Mouse (Mus musculus) heart, embryonic 10.5 days (tissue): Measurements from ENCODE around the gene Lime1. TPM values are rescaled to one million over a fixed set of nuclear protein-coding genes. Genes with fewer than 3 reads are reported as not detected.

Source experiments
- DNase-seq: peaks from one replicate; pipeline ENCODE4 v3.0.0-alpha.2; 2017; ENCODE audit warnings: low spot score
- H3K27ac ChIP-seq: fragments of 300-500 bp; sonication (generic); 2 replicates; pipeline ENCODE4 v1.5.1; 2016; ENCODE audit warnings: mild to moderate bottlenecking
- H3K27me3 ChIP-seq: fragments of 300-500 bp; sonication (generic); 2 replicates; pipeline ENCODE4 v1.6.1; 2016; ENCODE audit warnings: mild to moderate bottlenecking; ENCODE audit not compliant: poor library complexity, insufficient read depth, severe bottlenecking
- H3K36me3 ChIP-seq: fragments of 300-500 bp; sonication (generic); 2 replicates; pipeline ENCODE4 v1.6.1; 2016; ENCODE audit warnings: mild to moderate bottlenecking, moderate library complexity
- H3K4me1 ChIP-seq: fragments of 300-500 bp; sonication (generic); 2 replicates; pipeline ENCODE4 v1.6.1; 2016; ENCODE audit warnings: mild to moderate bottlenecking
- H3K4me3 ChIP-seq: fragments of 300-500 bp; sonication (generic); 2 replicates; pipeline ENCODE4 v1.5.1; 2016; ENCODE audit warnings: mild to moderate bottlenecking, moderate library complexity
- H3K9me3 ChIP-seq: fragments of 300-500 bp; sonication (generic); 2 replicates; pipeline ENCODE4 v1.6.1; 2016; ENCODE audit warnings: mild to moderate bottlenecking, moderate library complexity
- WGBS: fragments of 180-500 bp; shearing (Covaris S2); methylation state at CpG from one replicate; pipeline ENCODE4 v1.1.7; 2016; 5-methylcytosine and 5-hydroxymethylcytosine counted together
- polyA plus RNA-seq: library from polyadenylated mRNA; unstranded; fragments of >200 nt; fragmentation: Nextera tagmentation; extraction: Ambion mirVana; gene quantifications from 2 replicates; pipeline ENCODE4 v1.2.1, GENCODE M21; 2016

Gene Lime1
- polyA plus RNA-seq, 1 experiment from 2014 or later = 20.5 TPM

GRCm38 (mm10) chr2:181397207-181397761, 17.4 kb downstream of the Lime1 start:
- WGBS = 69% methylated on average over 5 of the region's 5 CpGs
- Histone ChIP-seq H3K4me1 (no peaks in the 10 kb centered on the region), H3K27ac (no peak overlapping the region), H3K4me3 (no peak overlapping the region), H3K27me3 (no peaks in the 10 kb centered on the region), H3K9me3 (no peaks in the 10 kb centered on the region), H3K36me3 (peaks cover 17% of the 10 kb centered on the region)
- no peak for DNase-seq

- Histone ChIP-seq H3K4me3 (no peak overlapping the region), H3K27ac (no peak overlapping the region), H3K36me3 (peaks cover 11% of the 10 kb centered on the region; the same call in 1 of the 2 replicates), H3K9me3 (no peaks in the 10 kb centered on the region), H3K4me1 (no peaks in the 10 kb centered on the region), H3K27me3 (no peaks in the 10 kb centered on the region)
- 19% methylated on average over 1 of the region's 1 CpGs for WGBS
- no peak for DNase-seq
Observed at GRCm38 (mm10) chr2:181401497-181401896, 21.6 kb downstream of the Lime1 start.

GRCm38 (mm10) chr2:181403722-181404121, 23.8 kb downstream of the Lime1 start:
- WGBS = 85% methylated on average over 3 of the region's 3 CpGs
- Histone ChIP-seq H3K27me3 (no peaks in the 10 kb centered on the region), H3K4me3 (no peak overlapping the region), H3K9me3 (no peaks in the 10 kb centered on the region), H3K4me1 (no peaks in the 10 kb centered on the region), H3K36me3 (peaks cover 16% of the 10 kb centered on the region; the same call in 1 of the 2 replicates), H3K27ac (no peak overlapping the region)
- no peak for DNase-seq

- 0 out of 2 replicates have a peak, but pooled peaks cover 6% of the 10 kb centered on the region for H3K4me1 ChIP-seq
- no peaks in the 10 kb centered on the region for H3K9me3 ChIP-seq
- no peak overlapping the region for H3K4me3 ChIP-seq
- peaks cover 24% of the 10 kb centered on the region; the same call in 1 of the 2 replicates for H3K36me3 ChIP-seq
- H3K27ac ChIP-seq = no peak overlapping the region
- 77% methylated on average over 7 of the region's 7 CpGs for WGBS
- DNase-seq = no peak
- H3K27me3 ChIP-seq = no peaks in the 10 kb centered on the region
Observed at GRCm38 (mm10) chr2:181409643-181410042, 29.8 kb downstream of the Lime1 start.

- no peak overlapping the region for H3K4me3 ChIP-seq
- H3K9me3 ChIP-seq = no peaks in the 10 kb centered on the region
- H3K27me3 ChIP-seq = no peaks in the 10 kb centered on the region
- peak; percentile 88 for DNase-seq
- no peak overlapping the region for H3K27ac ChIP-seq
- 44% methylated on average over 4 of the region's 4 CpGs for WGBS
- 0 out of 2 replicates have a peak, but pooled peaks cover 8% of the 10 kb centered on the region for H3K4me1 ChIP-seq
- H3K36me3 ChIP-seq = peaks cover 18% of the 10 kb centered on the region; the same call in 1 of the 2 replicates
Observed at GRCm38 (mm10) chr2:181410760-181411473, 31.0 kb downstream of the Lime1 start.

GRCm38 (mm10) chr2:181413141-181413540, 33.3 kb downstream of the Lime1 start:
- H3K4me3 ChIP-seq = no peak overlapping the region
- WGBS = 60% methylated on average over 2 of the region's 2 CpGs
- no peaks in the 10 kb centered on the region for H3K27me3 ChIP-seq
- H3K4me1 ChIP-seq = peaks cover 12% of the 10 kb centered on the region
- no peak overlapping the region for H3K27ac ChIP-seq
- no peak for DNase-seq
- H3K36me3 ChIP-seq = peaks cover 12% of the 10 kb centered on the region; the same call in 1 of the 2 replicates
- no peaks in the 10 kb centered on the region for H3K9me3 ChIP-seq

GRCm38 (mm10) chr2:181415945-181416344, 36.1 kb downstream of the Lime1 start:
- 61% methylated on average over 3 of the region's 3 CpGs for WGBS
- H3K4me1 ChIP-seq = peaks cover 40% of the 10 kb centered on the region
- no peak overlapping the region for H3K27ac ChIP-seq

GRCm38 (mm10) chr2:181419359-181419758, 39.5 kb downstream of the Lime1 start:
- WGBS = 29% methylated on average over 7 of the region's 7 CpGs
- Histone ChIP-seq H3K36me3 (peaks cover 19% of the 10 kb centered on the region), H3K4me3 (no peak overlapping the region), H3K9me3 (no peaks in the 10 kb centered on the region), H3K4me1 (peaks cover 66% of the 10 kb centered on the region), H3K27ac (0 out of 2 replicates have a peak overlapping the region, but pooled peaks have one; percentile 47), H3K27me3 (no peaks in the 10 kb centered on the region)
- DNase-seq = no peak

More at GRCm38 (mm10) chr2:181415945-181416344, 36.1 kb downstream of the Lime1 start:
- Histone ChIP-seq H3K9me3 (no peaks in the 10 kb centered on the region), H3K27me3 (no peaks in the 10 kb centered on the region), H3K4me3 (no peak overlapping the region), H3K36me3 (peaks cover 4% of the 10 kb centered on the region; the same call in 1 of the 2 replicates)
- DNase-seq = no peak

GRCm38 (mm10) chr2:181420426-181420825, 40.5 kb downstream of the Lime1 start:
- peaks cover 77% of the 10 kb centered on the region for H3K4me1 ChIP-seq
- DNase-seq = no peak
- peaks cover 19% of the 10 kb centered on the region for H3K36me3 ChIP-seq
- peak overlapping the region; percentile 12; the same call in 1 of the 2 replicates for H3K4me3 ChIP-seq
- no peaks in the 10 kb centered on the region for H3K9me3 ChIP-seq
- peak overlapping the region; percentile 37; the same call in 1 of the 2 replicates for H3K27ac ChIP-seq
- 17% methylated on average over 4 of the region's 4 CpGs for WGBS
- H3K27me3 ChIP-seq = no peaks in the 10 kb centered on the region

GRCm38 (mm10) chr2:181420903-181421638, 41.2 kb downstream of the Lime1 start:
- no peaks in the 10 kb centered on the region for H3K27me3 ChIP-seq
- WGBS = 29% methylated on average over 4 of the region's 4 CpGs
- peak overlapping the region; percentile 37; the same call in 1 of the 2 replicates for H3K27ac ChIP-seq
- peak; percentile 79 for DNase-seq
- peaks cover 19% of the 10 kb centered on the region for H3K36me3 ChIP-seq
- H3K4me1 ChIP-seq = peaks cover 80% of the 10 kb centered on the region
- peak overlapping the region; percentile 12; the same call in 1 of the 2 replicates for H3K4me3 ChIP-seq
- H3K9me3 ChIP-seq = no peaks in the 10 kb centered on the region

- peaks cover 74% of the 10 kb centered on the region for H3K4me1 ChIP-seq
- peaks cover 21% of the 10 kb centered on the region for H3K36me3 ChIP-seq
- H3K4me3 ChIP-seq = no peak overlapping the region
- H3K27me3 ChIP-seq = no peaks in the 10 kb centered on the region
- 64% methylated on average over 9 of the region's 9 CpGs for WGBS
- DNase-seq = no peak
- no peaks in the 10 kb centered on the region for H3K9me3 ChIP-seq
- H3K27ac ChIP-seq = no peak overlapping the region
Observed at GRCm38 (mm10) chr2:181423834-181424233, 44.0 kb downstream of the Lime1 start.
